Mouse (Mus musculus): ENCODE results near the gene Yrdc. TPM values are rescaled to one million over a fixed set of nuclear protein-coding genes. Genes with fewer than 3 reads are reported as not detected.

The Yrdc gene
- total and polyA plus RNA-seq, 3 experiments = 18.4 to 22.6 (median 21.6) TPM

- Histone ChIP-seq H3K27ac (no peak overlapping the region), H3K27me3 (ENCODE audit: control insufficient read depth, insufficient read depth, low read length) (no peaks in the 10 kb centered on the region), H3K36me3 (ENCODE audit: control insufficient read depth, insufficient read depth, low read length) (no peaks in the 10 kb centered on the region), H3K79me2 (replicated peaks; ENCODE audit: control insufficient read depth, insufficient read depth, low read length) (peaks cover 2% of the 10 kb centered on the region; the same call in 1 of the 2 replicates), H3K4me3 (no peak overlapping the region), H3K9ac (ENCODE audit: low read depth, low read length) (no peak overlapping the region), H3K4me1 (ENCODE audit: control insufficient read depth, insufficient read depth, low read length) (peaks cover 3% of the 10 kb centered on the region)
- WGBS = 75% methylated on average over 9 of the region's 9 CpGs
- intact Hi-C loops (cut with DNase I) = no loop called here
- no peak for DNase-seq
- no peak for TF ChIP-seq POLR2A (IDR thresholded peaks at IDR 0.05; ENCODE audit: insufficient read depth, low read depth, low read length)
- no peak for TF ChIP-seq CTCF (IDR thresholded peaks at IDR 0.05)
- no peak for TF ChIP-seq EP300 (IDR thresholded peaks at IDR 0.05; ENCODE audit: insufficient read depth, low read depth, low read length)
Observed at GRCm38 (mm10) chr4:124809136-124809883, 41.2 kb upstream of the Yrdc start.

- WGBS = 80% methylated on average over 7 of the region's 7 CpGs
- Histone ChIP-seq H3K4me3 (no peak overlapping the region), H3K27ac (no peak overlapping the region), H3K79me2 (replicated peaks; ENCODE audit: control insufficient read depth, insufficient read depth, low read length) (peaks cover 2% of the 10 kb centered on the region; the same call in 1 of the 2 replicates), H3K27me3 (ENCODE audit: control insufficient read depth, insufficient read depth, low read length) (no peaks in the 10 kb centered on the region), H3K9ac (ENCODE audit: low read depth, low read length) (no peak overlapping the region), H3K36me3 (ENCODE audit: control insufficient read depth, insufficient read depth, low read length) (no peaks in the 10 kb centered on the region), H3K4me1 (ENCODE audit: control insufficient read depth, insufficient read depth, low read length) (peaks cover 3% of the 10 kb centered on the region)
- TF ChIP-seq CTCF (IDR thresholded peaks at IDR 0.05) (no peak), POLR2A (IDR thresholded peaks at IDR 0.05; ENCODE audit: insufficient read depth, low read depth, low read length) (no peak), EP300 (IDR thresholded peaks at IDR 0.05; ENCODE audit: insufficient read depth, low read depth, low read length) (no peak)
- DNase-seq = no peak
- intact Hi-C loops (cut with DNase I) = no loop called here
Observed at GRCm38 (mm10) chr4:124810056-124810455, 40.4 kb upstream of the Yrdc start.

- intact Hi-C loops (cut with DNase I) = no loop called here
- no peak overlapping the region for H3K9ac ChIP-seq (ENCODE audit: low read depth, low read length)
- WGBS = 48% methylated on average over 9 of the region's 9 CpGs
- peak in 1 of 2 experiments; percentile 14 for DNase-seq
- H3K79me2 ChIP-seq (replicated peaks; ENCODE audit: control insufficient read depth, insufficient read depth, low read length) = peaks cover 2% of the 10 kb centered on the region; the same call in 1 of the 2 replicates
- H3K27ac ChIP-seq = no peak overlapping the region
- no peak overlapping the region for H3K4me3 ChIP-seq
- peaks cover 4% of the 10 kb centered on the region for H3K4me1 ChIP-seq (ENCODE audit: control insufficient read depth, insufficient read depth, low read length)
- no peaks in the 10 kb centered on the region for H3K27me3 ChIP-seq (ENCODE audit: control insufficient read depth, insufficient read depth, low read length)
- no peak for TF ChIP-seq POLR2A (IDR thresholded peaks at IDR 0.05; ENCODE audit: insufficient read depth, low read depth, low read length)
- TF ChIP-seq CTCF (IDR thresholded peaks at IDR 0.05) = no peak
- no peak for TF ChIP-seq EP300 (IDR thresholded peaks at IDR 0.05; ENCODE audit: insufficient read depth, low read depth, low read length)
- no peaks in the 10 kb centered on the region for H3K36me3 ChIP-seq (ENCODE audit: control insufficient read depth, insufficient read depth, low read length)
Observed at GRCm38 (mm10) chr4:124811347-124811975, 39.0 kb upstream of the Yrdc start.

- peak in 1 of 2 experiments; percentile 33 for DNase-seq
- H3K4me3 ChIP-seq = no peak overlapping the region
- no peak overlapping the region for H3K27ac ChIP-seq
- peaks cover 4% of the 10 kb centered on the region; the same call in 1 of the 2 replicates for H3K79me2 ChIP-seq (replicated peaks; ENCODE audit: control insufficient read depth, insufficient read depth, low read length)
- no peak for TF ChIP-seq CTCF (IDR thresholded peaks at IDR 0.05)
- TF ChIP-seq POLR2A (IDR thresholded peaks at IDR 0.05; ENCODE audit: insufficient read depth, low read depth, low read length) = no peak
- no peak for TF ChIP-seq EP300 (IDR thresholded peaks at IDR 0.05; ENCODE audit: insufficient read depth, low read depth, low read length)
- H3K27me3 ChIP-seq (ENCODE audit: control insufficient read depth, insufficient read depth, low read length) = no peaks in the 10 kb centered on the region
- 69% methylated on average over 11 of the region's 11 CpGs for WGBS
- H3K36me3 ChIP-seq (ENCODE audit: control insufficient read depth, insufficient read depth, low read length) = no peaks in the 10 kb centered on the region
- H3K9ac ChIP-seq (ENCODE audit: low read depth, low read length) = no peak overlapping the region
- peaks cover 7% of the 10 kb centered on the region for H3K4me1 ChIP-seq (ENCODE audit: control insufficient read depth, insufficient read depth, low read length)
- intact Hi-C loops (cut with DNase I) = no loop called here
Observed at GRCm38 (mm10) chr4:124815901-124816300, 34.6 kb upstream of the Yrdc start.

- intact Hi-C loops (cut with DNase I) = no loop called here
- H3K4me3 ChIP-seq = no peak overlapping the region
- no peak overlapping the region for H3K9ac ChIP-seq (ENCODE audit: low read depth, low read length)
- H3K27me3 ChIP-seq (ENCODE audit: control insufficient read depth, insufficient read depth, low read length) = no peaks in the 10 kb centered on the region
- no peaks in the 10 kb centered on the region for H3K36me3 ChIP-seq (ENCODE audit: control insufficient read depth, insufficient read depth, low read length)
- DNase-seq = peak; percentile 43 to 59
- H3K27ac ChIP-seq = 0 out of 2 replicates have a peak overlapping the region, but pooled peaks have one; percentile 12
- peaks cover 7% of the 10 kb centered on the region; the same call in 1 of the 2 replicates for H3K4me1 ChIP-seq (ENCODE audit: control insufficient read depth, insufficient read depth, low read length)
- H3K79me2 ChIP-seq (replicated peaks; ENCODE audit: control insufficient read depth, insufficient read depth, low read length) = peaks cover 4% of the 10 kb centered on the region; the same call in 1 of the 2 replicates
- TF ChIP-seq CTCF (IDR thresholded peaks at IDR 0.05) = no peak
- 0 out of 2 replicates have a peak, but pooled peaks have one; percentile 43 for TF ChIP-seq EP300 (IDR thresholded peaks at IDR 0.05; ENCODE audit: insufficient read depth, low read depth, low read length)
- TF ChIP-seq POLR2A (IDR thresholded peaks at IDR 0.05; ENCODE audit: insufficient read depth, low read depth, low read length) = peak; percentile 19; the same call in 1 of the 2 replicates
- WGBS = 10% methylated on average over 6 of the region's 6 CpGs
Observed at GRCm38 (mm10) chr4:124817803-124818202, 32.7 kb upstream of the Yrdc start.
